Mouse (Mus musculus) CH12.LX (cell line): ENCODE measurements around the gene Lyl1.
A peak's percentile ranks its signal among the peaks of the same experiment; 100 is the strongest.

ENCODE experiments used
- CHD2 ChIP-seq: IDR thresholded peaks from 2 replicates; pipeline ENCODE4 v1.6.1; 2011; ENCODE audit warnings: low read length, improper control_type of control experiment
- CTCF ChIP-seq, 2 experiments: IDR thresholded peaks in 1 of 2; conservative IDR thresholded peaks in 1 of 2; 2 replicates each; pipeline ENCODE4 v1.5.1; 2011 to 2012; ENCODE audit warnings: low read depth in 2 of 2, low read length in 2 of 2, improper control_type of control experiment in 1 of 2, inconsistent platforms in 1 of 2, mild to moderate bottlenecking in 1 of 2, moderate library complexity in 1 of 2
- RAD21 ChIP-seq: IDR thresholded peaks from 2 replicates; pipeline ENCODE4 v1.6.1; 2011; ENCODE audit warnings: low read depth, mild to moderate bottlenecking, low read length, improper control_type of control experiment, moderate library complexity
- USF2 ChIP-seq: conservative IDR thresholded peaks from 2 replicates; pipeline ENCODE4 v1.6.1; 2011; ENCODE audit warnings: low read depth, low read length, improper control_type of control experiment

DNA sequence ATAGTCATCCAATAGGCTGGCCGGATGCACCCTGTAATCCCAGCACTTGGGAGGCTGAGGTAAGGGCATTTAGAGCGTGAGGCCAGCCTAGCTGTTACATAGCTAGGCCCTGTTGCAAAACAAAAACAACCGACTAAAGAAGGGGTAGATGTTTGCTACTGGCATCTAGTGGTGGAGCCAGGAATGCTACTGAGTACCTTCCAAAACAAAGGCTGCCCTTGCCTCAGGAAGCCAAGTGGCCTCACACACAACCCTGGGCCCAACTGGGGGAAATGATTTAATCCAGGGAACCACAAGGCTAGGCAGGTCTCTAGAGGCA lies 24.6 kb downstream of the Lyl1 start:
- no peak for TF ChIP-seq CHD2
- peak; percentile 23 for TF ChIP-seq RAD21
- no peak for TF ChIP-seq USF2
- TF ChIP-seq CTCF (conservative IDR thresholded peaks at IDR 0.05 in 1 of 2, IDR thresholded peaks at IDR 0.05 in 1 of 2; ENCODE audit: low read depth in 2 of 2, low read length in 2 of 2): peak in 1 of 2 experiments; percentile 56; a peak in 2 of 4 replicates
